Mouse (Mus musculus) c-Kit-negative CD71-positive TER-119-positive erythroid progenitor cells, embryonic 14.5 days (primary cell): Measurements from ENCODE around the gene Csde1.
A peak's percentile ranks its signal among the peaks of the same experiment; 100 is the strongest.

ENCODE experiments used
- DNase-seq: peaks from one replicate; pipeline ENCODE4 v3.0.0-alpha.2; 2013; ENCODE audit warnings: low read depth, low spot score

Csde1 gene

DNA sequence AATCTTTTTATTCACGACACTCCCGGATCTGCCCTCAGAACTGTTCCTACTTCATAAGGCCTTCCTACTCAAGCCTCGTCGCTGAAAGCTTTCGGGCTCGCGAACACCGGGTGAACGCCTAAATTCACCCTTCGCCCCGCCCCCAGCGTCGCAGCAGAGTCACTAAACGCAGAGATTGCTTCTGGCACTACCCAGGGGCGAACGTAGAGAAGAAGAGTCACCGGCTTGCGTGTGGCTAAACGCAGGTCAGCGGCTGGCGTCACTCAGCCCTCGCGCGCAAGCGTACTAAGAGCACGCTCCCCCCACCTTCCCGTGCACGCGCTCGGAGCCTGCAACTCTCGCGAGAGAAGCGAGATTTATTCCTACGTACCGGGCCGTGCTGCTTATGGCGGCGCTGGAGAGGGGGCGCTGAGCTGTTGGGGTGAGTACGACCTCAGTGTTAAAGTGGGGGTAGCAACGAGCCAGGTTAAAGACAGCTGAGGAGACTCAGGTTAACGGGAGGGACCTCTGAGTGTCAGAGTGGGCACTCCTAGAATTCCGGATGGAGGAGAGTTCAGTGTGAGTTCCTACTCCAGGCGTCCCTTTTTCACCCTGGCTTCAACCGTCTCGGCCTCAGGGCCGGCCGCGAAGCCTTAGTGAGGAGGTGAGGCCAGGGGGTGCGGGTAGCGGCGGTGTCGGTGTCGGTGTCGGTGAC is at the start of gene Csde1:
Gene Csde1 (plus strand): TSS at position 178 of the 694 bp plus-strand sequence.
- peak; percentile 97 for DNase-seq

DNA sequence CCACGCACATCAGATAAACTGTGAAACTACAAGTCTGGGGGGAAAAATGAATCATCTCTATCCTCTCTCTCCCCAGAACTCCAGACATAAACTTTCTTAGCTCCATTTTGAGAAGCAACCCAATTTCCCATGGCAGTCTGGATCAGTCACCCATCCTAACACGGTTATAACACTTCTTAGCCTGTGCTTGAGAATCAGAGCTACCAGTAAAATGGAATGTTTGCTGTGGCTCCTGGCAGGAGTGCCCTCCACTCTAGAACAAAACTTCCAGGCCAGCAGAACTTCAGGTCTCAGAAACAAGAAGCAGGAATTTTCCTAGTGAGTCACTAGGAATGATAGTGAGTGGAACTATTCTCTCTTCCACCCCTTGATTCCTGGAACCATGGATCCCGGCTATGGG is 49.7 kb upstream of the Csde1 start:
- no peak for DNase-seq

DNA sequence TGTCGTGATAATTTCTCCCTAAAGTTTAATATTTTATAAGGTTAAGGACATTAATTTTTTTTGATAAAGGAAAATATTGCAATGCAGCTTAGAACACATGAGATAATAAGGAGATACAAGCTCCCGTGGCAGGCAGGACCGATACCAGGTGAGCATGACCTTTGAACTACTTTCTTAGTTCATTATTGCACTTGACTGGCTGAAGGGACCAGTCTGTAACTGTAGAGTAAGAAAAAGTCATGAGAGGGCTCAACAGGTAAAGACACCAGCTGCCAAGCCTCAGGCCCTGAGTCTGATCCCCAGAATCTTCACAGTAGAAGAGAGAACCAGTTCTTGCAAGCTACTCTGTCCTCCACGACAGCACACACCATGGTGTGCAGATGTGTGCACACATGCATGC is 43.3 kb upstream of the Csde1 start:
- DNase-seq = no peak

DNA sequence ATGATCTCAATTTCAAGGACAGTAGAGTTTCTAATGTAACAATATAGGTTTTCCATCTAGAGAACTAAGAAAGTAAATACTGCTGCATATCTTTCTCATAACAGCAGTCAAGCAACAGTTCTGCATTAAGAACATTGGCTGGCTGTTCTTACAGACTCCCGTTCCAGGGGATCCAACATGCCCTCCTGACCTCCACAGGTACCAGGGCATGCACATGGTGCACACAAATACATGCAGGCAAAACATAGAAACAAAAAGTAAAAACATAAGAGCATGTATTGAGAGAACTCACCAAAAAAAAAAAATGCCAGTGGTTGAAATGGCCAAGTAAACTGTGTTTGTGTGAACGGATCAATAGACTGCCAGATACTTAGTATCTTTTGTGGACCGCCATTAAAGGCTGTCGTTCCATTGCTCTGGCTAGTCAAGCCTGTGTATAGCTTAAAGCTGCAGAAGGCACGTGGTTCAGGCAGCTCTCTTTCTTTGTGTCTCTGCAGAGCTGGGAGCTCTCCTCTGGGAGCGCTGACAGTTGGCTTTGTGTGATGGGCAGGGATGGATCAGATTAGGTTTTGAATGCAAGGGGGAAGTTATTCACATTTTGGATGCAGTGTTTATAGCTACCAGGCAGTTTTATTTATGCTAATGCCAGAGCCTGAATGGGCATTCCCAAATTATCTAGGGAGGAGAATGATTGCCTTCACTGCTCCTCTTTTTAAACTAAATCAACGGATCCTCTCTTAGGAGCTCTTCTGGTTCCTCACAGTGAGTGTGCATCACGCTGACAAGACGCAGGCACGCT is 40.5 kb upstream of the Csde1 start:
- DNase-seq = no peak

DNA sequence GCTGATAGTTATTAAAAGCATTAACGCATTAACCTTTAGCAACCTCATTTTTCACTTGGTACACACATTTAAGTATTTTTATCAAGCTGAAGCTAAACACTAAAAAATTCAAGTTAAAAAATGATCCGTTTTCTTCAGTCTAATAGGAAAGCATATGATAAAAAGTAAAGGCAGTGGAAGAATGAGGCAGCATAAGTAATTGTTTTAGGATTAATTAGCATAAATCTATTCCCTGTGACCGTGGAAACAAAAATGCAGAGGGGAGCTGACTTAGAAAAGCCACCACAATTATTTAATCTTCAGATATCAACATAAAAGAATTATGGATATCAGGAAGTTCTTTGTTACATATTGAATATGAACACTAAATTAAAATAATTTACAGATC is 39.9 kb upstream of the Csde1 start:
- no peak for DNase-seq

DNA sequence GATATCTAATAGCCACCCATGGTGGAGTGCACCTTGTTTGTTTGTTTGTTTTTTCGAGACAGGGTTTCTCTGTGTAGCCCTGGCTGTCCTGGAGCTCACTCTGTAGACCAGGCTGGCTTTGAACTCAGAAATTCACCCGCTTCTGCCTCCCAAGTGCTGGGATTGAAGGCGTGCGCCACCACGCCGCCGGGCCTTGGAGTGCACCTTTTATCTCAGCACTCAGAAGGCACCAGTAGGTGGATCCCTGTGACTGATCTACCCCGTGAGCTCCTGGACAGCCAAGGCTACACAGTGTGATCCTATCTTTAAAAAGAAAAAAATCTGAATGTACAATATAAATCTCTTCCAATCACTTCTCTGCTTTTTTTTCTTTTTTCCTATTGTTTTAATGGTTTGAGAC is 29.2 kb upstream of the Csde1 start:
- DNase-seq = no peak

DNA sequence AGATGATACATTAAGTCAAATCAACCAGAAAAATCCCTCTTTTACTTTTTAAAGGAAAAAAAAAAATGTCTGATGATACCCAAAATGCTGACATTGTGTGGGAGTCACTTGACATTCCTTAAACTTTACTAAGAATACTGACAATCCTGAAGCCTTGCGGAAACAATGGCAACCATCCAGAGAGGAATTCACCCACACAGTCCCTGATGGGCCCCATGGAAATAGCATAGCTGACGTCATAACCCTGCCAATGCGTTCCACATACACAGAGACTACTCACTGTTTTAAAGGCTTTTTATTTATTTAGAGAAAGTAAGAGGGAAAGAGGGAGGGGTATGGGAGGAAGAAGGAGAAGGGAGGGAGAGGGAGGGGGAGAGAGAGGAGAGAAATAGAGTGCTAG is 27.3 kb upstream of the Csde1 start:
- no peak for DNase-seq

DNA sequence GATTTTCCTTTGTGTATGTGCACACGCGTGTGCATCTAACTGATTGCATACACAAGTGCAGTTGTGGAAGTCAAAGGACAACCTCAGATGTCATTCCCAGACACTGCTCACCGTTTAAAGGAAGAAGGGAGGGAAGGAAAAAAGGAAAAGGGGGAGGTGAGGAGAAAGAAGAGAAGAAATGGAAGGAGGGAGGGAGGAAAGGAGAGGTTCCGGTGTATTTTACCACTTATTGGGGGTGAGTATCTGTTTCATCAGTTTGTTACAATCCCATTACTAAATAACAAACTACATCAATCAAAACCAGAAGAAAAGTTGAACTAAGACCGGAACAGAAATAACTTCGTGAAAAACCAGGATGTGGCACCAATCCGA is 25.0 kb upstream of the Csde1 start:
- DNase-seq = no peak

DNA sequence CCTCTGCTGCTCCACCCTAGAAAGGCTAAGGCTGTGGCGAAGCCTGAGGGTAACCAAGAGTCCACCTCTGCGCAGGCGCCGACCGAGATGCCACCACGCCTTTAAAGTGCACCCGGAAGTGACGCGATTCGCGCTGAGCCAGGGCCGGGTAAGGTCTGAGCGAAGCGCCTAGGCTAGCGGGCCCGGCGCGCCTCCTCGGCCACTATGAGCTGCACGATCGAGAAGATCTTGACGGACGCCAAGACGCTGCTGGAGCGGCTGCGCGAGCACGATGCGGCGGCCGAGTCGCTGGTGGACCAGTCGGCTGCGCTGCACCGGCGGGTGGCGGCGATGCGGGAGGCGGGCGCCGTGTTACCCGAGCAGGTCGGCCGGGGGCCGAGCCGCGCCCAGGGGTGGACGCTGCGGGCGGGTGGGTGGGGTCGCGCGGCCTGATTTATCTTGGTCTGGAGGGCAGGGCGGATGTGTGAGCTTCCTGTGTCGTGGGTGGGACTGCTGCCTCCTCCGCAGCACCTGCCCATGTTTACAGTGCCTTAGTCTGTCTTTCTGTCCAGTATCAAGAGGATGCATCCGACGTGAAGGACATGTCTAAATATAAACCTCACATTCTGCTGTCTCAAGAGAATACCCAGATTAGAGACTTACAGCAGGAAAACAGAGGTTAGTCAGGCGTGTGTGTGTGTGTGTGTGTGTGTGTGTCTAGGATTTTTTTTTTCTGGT is 24.5 kb upstream of the Csde1 start, which contains the start of gene Sike1:
Gene Sike1 (plus strand): TSS at position 104 of the 717 bp plus-strand sequence.
- peak; percentile 78 for DNase-seq

DNA sequence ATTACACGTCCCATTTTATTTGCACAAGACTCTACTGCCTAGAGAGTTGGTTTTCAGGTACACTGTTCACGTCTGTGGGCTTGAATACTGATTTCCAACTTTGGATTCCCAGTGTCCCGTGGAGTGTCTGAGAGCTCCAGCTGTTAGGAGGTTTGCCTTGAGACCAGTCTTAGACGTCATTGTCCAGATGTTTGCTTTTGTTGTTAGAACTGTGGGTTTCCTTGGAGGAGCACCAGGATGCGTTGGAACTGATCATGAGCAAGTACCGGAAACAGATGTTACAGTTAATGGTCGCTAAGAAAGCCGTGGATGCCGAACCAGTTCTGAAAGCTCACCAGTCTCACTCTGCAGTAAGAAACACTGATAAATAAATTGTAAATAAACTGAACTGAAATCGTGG is 23.2 kb upstream of the Csde1 start:
- no peak for DNase-seq

DNA sequence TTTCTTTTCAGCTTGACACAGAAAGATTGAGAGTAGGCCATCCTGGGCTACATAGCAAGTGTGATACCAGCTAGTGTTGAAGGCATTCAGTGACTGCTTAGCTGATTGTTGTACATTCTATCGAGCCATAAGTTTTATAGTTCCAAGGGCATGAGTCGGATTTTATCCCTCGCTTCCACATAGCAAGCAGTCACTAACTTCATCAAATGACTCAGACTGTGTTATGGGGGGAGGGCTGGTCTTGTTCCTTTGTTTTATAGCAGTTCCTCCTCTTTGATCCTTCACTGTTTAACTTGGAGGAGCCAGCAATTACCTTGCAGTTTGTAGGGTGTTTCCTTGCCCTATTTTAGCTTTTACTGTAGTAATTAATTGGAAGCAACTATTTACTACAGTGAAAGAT is 22.6 kb upstream of the Csde1 start:
- no peak for DNase-seq

DNA sequence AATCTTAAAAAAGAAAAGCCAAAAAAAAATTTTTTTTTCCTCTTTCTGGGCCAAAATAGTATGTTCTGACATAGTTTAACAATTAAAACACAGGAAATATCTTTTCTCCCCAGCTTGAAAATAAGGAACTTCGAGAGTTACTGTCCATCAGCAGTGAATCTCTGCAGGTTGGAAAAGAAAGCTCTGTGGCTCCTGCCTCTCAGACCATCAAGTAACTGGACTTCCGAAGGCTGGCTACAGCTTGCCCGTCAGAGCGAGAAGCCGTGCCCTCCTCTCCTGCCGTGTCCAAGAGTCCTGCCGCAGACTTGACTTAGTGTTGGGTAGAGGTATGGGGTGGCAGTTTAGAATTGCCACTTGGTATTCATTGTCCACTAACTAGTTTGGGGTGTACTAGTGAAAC is 18.6 kb upstream of the Csde1 start:
- DNase-seq = no peak

DNA sequence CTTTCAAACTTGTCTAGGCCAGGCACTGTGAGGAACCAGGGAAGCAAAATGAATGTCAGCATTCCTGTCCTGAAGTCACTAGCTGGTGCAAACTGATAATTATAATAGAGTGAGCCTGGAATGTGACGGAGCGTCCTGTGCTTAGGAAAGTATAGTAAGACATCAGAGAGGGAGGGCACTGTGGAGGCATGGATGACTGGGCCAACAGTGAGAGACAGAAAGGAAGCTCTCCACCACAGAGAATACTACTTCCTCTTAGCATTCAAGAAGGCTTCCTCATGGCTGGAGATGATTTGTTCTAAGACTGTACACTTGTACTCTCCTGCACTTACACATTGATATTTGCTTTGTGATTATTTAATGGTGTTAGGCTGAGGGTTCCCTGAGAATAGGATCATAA is 2.9 kb upstream of the Csde1 start:
- DNase-seq = no peak

DNA sequence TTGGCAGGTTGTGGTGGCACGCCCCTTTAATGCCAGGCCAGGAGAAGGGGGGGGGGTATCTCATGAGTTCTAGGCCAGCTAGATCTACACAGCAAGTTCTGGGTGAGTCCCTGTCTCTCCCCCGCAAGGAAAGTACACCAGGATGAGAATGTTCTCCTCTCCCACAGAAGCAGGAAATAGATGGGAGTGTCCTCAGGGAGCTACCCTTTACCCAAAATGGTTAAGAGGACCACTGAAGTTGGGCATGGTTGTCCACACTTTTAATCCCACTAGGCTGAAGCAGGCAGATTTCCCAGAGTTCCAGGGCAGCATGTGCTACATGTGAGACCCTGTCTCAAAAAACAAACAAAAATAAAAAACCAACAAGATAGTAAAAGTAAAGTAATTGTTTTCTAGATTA is 764 bp upstream of the Csde1 start:
- DNase-seq = no peak

DNA sequence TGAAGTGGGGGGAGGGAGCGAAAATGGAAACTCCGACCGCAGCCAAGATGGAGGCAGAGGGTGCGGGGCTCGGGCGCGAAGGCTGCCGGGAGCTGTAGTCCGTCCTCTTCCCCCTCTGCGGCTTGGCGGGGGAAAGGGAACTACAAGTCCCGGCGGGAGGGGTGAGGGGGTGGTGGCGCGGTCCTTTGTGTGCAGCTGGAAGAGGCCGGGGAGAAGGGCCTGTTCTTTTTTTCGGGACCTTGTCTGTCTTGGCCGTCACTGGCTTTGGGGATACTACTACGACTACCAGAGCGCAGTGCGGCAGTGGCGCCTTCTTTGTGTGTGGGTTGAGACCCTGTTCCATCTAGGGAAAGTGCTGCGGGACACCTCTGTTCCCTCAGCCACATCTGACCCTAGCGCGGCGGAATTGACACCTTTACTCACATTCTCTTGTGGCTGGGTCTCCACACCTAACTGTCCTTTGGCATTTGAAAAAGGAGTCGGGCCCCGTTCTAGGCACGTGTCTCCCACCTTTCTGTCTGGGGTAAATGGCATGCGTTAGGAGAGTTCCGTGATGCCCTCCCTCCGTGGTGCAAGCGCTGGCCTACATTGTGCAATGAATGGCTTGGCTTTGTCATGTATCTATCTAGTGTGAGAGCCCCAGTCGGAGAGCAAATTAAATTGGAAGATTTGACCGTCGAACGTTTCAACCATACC is 865 bp downstream of the Csde1 start:
- DNase-seq = peak; percentile 69

DNA sequence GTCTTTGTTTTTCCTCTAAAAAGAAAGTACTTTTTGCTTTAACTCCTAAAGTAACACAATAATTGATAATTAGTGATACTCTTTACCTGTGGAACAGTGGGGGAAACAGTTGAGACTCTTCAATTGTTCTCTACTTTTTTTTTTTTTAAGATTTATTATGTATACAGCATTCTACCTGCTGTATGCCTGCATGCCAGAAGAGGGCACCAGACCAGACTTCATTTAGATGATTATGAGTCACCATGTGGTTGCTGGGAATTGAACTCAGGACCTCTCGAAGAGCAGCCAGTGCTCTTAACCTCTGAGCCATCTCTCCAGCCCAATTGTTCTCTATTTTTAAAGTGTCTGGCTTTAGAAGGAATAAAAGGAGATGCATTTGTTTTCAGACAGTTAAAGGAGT is 5.9 kb downstream of the Csde1 start:
- no peak for DNase-seq

DNA sequence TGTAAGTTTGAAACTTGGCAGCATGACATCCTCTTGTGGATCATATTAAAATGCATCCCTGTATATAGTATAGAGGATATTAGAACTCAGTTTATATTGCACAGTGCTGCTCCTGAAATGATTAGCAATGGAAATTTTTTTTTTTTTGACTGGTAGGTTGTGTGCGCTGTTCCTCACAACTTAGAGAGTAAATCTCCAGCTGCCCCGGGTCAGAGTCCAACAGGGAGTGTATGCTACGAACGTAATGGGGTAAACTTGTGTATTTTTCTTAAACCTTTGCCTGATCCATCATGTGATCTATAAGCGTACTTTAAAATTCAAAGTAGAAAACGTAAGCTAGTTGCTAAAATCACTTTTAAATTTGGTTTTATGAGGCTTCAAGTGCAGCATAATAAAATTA is 20.1 kb downstream of the Csde1 start:
- DNase-seq = no peak

DNA sequence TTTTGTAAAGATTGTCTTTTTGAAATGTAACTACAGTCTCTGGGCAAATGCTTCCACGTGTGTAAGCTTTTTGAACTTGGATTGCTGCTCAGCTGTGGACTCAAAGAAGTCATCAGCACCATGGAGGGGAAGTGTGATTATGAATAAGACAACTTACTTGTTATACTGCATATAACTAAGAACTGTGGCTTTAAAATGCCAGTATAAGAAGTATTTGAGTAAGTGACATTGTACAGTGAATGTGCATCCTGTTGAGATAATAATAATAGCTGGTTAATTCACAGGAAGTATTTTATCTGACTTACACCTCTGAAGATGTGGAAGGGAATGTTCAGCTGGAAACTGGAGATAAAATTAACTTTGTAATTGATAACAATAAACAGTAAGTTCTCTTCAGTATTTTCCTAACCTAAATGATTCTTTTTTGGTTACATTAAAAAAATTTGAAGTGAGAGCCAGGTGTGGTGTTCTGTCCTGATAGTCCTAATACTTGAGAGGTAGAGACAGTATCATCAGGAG is 20.7 kb downstream of the Csde1 start:
- no peak for DNase-seq

DNA sequence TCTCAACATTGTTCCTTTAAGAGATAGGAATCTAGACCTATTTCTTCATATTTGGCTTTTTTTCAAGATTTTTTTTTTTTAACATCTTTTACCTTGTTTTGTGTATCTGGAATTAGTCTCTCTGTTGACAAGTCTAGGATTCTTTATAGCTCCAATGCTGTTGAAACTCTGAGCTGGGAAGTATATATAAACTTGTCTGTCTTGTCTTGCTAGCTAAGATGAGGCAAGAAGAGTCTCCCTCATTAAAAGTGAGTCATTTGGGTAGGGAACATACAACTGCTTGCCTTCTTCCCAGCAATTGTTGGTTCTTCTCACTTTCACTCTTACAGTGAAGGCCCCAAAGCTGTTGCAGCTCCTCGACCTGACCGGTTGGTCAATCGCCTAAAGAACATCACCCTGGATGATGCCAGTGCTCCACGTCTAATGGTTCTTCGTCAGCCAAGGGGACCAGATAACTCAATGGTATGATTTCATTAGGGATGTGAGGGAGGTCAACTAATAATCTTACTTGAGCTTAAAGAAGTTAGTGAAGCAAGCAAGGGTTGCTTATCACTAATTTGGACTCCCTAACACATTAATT is 35.9 kb downstream of the Csde1 start:
- DNase-seq = no peak

DNA sequence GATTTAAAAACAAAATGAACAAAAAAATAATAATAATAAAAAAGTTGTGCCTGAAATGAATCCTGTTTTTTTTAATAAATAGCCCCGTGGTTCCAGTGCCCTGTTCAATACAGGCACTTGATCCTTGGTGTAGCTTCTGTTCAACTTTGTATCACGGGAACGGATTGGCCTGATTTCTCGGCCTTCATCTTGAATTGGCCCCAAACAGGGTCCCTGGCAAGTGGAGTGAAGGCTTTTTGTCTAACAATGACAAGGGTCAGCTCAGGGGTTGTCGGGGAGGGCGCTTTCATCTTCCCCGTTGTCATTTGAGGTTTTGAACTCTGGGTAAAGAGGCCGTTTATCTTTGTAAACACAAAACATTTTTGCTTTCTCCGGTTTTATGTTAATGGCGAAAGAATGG is 37.5 kb downstream of the Csde1 start:
- no peak for DNase-seq
